Mouse (Mus musculus): ENCODE measurements around the gene Wipi1.

Wipi1 gene

DNA sequence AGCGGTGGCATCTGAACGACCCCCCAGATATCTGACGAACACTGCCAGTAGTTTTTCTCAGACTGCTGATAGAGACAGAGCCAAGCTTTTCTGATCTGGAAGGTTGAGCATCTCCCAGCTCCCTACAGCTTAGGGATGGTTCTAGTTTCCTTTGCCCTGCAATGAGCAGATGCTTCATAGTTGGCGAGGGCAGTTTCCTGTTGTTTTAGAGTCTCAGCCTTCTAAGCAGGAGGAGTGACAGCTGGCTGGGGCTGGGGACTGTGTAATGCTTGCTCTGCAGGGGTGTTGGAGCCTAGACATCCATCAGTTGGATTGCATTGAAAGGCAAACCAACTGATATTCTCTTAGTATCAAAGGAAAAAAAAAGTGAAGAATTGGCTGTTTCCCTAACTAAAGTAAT is 81.7 kb downstream of the Wipi1 start:
- no peak for DNase-seq

DNA sequence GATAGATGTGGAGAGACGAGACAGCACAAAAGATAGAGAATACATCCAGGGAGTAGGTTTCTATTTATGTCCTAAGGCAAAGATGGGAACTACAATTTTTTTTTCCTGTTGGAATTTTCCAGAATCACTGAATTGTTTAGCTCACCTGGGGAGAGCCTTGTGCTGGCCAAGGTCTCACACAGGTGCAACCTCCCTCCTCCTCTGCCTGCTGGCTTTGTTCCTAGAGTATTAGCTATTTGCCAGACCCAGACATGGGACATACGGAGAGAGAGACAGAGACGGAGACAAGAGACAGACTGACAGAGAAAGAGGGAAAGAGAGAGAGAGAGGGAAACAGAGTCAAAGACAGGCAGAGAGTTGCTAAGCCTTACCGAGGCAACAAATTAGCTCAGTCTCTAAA is 86.2 kb downstream of the Wipi1 start:
- DNase-seq, result no peak

- DNase-seq, result no peak
These were observed 86.9 kb downstream of the Wipi1 start for GRCm38 (mm10) chr11:109524869-109525268.

Data from lung, postnatal 14 days (tissue).